Mouse (Mus musculus) brain, embryonic 14.5 days (tissue): ENCODE results near the gene Ankib1.
"Not testable (repeated sequence)": the region's sequence is repeated elsewhere in the genome, so short reads cannot be mapped to it uniquely, and the experiment has no call there.

Experiments
- CTCF ChIP-seq: fragments of 200-500 bp; IDR thresholded peaks from 2 replicates; pipeline ENCODE4 v1.5.1; 2012; ENCODE audit warnings: inconsistent platforms, mild to moderate bottlenecking, moderate library complexity, borderline replicate concordance; ENCODE audit not compliant: insufficient read depth, insufficient read length; ENCODE audit errors: extremely low read depth
- POLR2A ChIP-seq: fragments of 200-500 bp; IDR thresholded peaks from 2 replicates; pipeline ENCODE4 v1.6.1; 2012; ENCODE audit warnings: mild to moderate bottlenecking, inconsistent platforms, borderline replicate concordance; ENCODE audit not compliant: poor library complexity, insufficient read depth, insufficient read length, severe bottlenecking; ENCODE audit errors: extremely low read depth

GRCm38 (mm10) chr5:3750536-3750935 is 52.2 kb downstream of the Ankib1 start:
- not testable (repeated sequence) for TF ChIP-seq POLR2A, CTCF
